Mouse (Mus musculus): ENCODE results near the gene Capn15. TPM values are rescaled to one million over a fixed set of nuclear protein-coding genes. Genes with fewer than 3 reads are reported as not detected.

Capn15 gene
- polyA plus RNA-seq, 1 experiment from 2014 or later = 23.7 TPM

DNA sequence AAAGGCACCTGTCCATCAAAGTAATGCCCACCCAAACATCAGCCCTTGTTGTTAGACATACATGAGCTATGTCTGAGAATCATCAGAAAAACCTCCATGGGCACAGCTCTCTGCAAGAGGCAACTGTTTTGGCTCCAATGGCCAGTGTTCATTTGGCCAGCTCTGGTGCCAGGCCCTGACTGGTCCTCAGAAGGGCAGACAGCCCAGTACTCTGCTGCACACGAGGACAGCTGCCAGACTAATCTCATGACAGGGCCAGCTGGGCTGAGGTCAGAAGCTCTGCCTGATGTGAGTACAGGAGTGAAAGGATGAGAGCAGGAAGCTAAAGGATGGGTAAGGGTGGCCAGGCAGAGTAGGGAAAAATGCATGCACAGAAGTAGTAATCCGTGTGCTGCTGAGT, 60.2 kb downstream of the Capn15 start:
- POLR2A ChIA-PET = no interaction called here
- TF ChIP-seq CTCF (IDR thresholded peaks at IDR 0.05) = no peak
- in situ Hi-C loops (cut with MboI; ENCODE audit: low pct_unique_long_range_greater_than_20kb) = no loop called here
- DNase-seq (ENCODE audit: low read depth, low spot score) (no peak), ATAC-seq (no peak)
- no peaks in the 10 kb centered on the region for H3K27me3 ChIP-seq
- CTCF ChIA-PET = interaction anchor here (1.2 to 1.6 kb wide), 5 partner anchors 29 to 86 kb away, joined by 3 to 6 read pairs (median 3); partner anchors contain the start of gene Capn15

DNA sequence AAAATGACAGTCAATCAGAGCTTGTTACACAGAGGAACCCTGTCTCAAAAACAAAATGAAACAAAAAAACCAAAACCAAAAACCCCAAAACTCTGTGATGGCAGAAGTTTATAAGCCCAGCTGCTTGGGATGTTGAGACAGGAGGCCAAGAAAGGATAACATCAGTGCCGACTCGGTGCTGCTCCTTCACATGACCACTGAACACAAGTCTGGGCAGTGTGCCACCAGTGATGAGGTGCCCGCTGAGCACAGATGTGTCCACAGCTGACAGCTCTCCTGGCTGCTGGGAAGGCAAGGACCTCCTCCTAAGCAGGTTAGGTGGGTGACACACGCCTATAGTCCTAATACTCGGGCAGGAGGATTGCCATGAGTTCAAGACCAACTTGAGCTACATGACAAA, 63.5 kb downstream of the Capn15 start:
- ATAC-seq (no peak), DNase-seq (ENCODE audit: low read depth, low spot score) (no peak)
- TF ChIP-seq CTCF (IDR thresholded peaks at IDR 0.05) = no peak
- in situ Hi-C loops (cut with MboI; ENCODE audit: low pct_unique_long_range_greater_than_20kb) = no loop called here
- POLR2A ChIA-PET = interaction anchor here (1.0 kb wide), 1 partner anchor 33 kb away, joined by 3 read pairs; no protein-coding TSS in a partner anchor
- no peaks in the 10 kb centered on the region for H3K27me3 ChIP-seq
- CTCF ChIA-PET = interaction anchor here (0.7 to 2.4 kb wide), 3 partner anchors 12 to 28 kb away, joined by 3 to 7 read pairs (median 4); no protein-coding TSS in a partner anchor

DNA sequence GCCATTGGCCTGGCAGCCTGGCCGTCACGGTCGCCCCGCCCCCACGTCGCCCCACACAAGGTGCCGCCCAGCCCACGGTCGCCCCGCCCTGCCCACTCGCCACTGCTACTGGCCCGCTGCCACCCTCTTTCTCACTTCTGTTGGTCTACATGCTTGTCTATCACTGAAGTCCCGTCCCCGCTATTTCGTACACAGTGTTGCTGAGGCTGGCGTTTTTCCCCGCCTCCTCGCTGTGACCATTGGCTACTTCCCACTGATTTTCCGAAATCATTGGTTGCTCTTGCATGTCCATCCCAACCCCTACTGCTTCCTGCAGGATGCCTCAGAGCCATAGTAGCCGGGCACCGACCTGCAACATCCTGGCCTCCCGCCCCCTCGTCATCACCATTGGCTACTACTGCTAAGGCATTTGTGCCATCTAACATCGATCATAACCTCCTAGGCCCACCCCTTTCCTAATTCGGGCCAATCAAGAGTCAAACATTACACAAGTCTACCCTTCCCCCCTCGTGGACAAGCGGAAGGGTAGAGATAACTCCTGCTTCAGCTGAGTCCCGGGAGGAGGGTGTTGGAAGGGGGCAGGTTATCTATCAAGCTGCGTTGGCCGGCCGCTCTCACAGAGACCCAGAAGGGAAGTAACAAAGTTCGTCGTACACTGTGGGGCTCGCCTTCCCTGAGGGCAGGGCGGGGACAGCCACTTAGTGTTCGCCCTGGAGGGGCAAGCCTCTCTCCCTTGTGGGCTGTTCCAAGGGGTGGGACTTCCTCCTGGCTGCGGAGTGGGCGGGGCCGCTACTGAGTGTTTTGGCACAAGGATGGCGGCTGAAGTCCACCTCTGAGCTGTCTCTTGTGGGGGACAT, 65.6 kb downstream of the Capn15 start:
- POLR2A ChIA-PET = interaction anchor here (1.1 to 1.2 kb wide), 3 partner anchors 20 to 26 kb away, joined by 3 to 5 read pairs (median 4); no protein-coding TSS in a partner anchor

DNA sequence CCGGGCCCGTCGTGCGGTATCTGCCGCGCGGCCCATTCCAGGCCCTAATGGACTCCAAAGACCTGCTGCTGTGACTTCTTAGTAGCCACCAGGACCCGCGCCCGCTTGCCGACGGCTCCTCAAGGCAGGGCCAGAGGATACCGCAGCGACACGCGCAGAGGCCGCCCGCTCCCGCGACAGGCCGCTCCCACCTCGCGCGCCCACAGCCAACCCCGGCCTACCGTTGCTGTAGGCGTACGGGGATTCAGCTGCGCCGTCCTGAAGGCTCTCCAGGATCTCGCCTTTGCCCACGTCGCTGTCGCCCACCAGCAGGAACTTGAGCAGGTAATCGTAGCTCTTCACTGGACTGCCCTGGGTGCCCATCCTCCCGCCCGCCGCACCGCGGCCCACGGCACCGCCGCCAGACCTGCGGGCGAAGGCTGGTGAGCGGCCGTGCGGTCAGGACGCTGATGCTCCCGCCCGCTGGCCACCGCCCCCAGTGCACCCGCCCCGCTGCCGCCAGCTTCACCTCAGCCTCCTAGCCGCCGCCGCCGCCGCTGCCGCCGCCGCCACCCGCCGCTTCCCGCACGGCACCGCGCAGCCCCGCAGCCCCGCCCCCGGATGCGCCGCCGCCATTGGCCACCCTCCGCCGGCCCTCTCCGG, 66.3 kb downstream of the Capn15 start, which contains the start of gene Rab40c:
TSS of gene Rab40c (minus strand) at position 584 of the 642 bp plus-strand sequence.
- ATAC-seq = no peak
- ChIA-PET CTCF (interaction anchor here (1.2 kb wide), 1 partner anchor 11 kb away, joined by 3 read pairs; no protein-coding TSS in a partner anchor), POLR2A (interaction anchor here (0.6 to 1.2 kb wide), 4 partner anchors 21 to 98 kb away, joined by 3 to 4 read pairs (median 3); no protein-coding TSS in a partner anchor)
- in situ Hi-C loops (cut with MboI; ENCODE audit: low pct_unique_long_range_greater_than_20kb) = no loop called here
- no peak for DNase-seq (ENCODE audit: low read depth, low spot score)
- no peaks in the 10 kb centered on the region for H3K27me3 ChIP-seq
- TF ChIP-seq CTCF (IDR thresholded peaks at IDR 0.05) = no peak

More for the DNA sequence above, 65.6 kb downstream of the Capn15 start:
- in situ Hi-C loops (cut with MboI; ENCODE audit: low pct_unique_long_range_greater_than_20kb) = no loop called here
- no peaks in the 10 kb centered on the region for H3K27me3 ChIP-seq
- CTCF ChIA-PET = interaction anchor here (0.8 to 2.4 kb wide), 2 partner anchors 22 to 26 kb away, joined by 3 to 7 read pairs; no protein-coding TSS in a partner anchor
- TF ChIP-seq CTCF (IDR thresholded peaks at IDR 0.05) = no peak
- peak; percentile 96 for ATAC-seq
- peak; percentile 100 for DNase-seq (ENCODE audit: low read depth, low spot score)

DNA sequence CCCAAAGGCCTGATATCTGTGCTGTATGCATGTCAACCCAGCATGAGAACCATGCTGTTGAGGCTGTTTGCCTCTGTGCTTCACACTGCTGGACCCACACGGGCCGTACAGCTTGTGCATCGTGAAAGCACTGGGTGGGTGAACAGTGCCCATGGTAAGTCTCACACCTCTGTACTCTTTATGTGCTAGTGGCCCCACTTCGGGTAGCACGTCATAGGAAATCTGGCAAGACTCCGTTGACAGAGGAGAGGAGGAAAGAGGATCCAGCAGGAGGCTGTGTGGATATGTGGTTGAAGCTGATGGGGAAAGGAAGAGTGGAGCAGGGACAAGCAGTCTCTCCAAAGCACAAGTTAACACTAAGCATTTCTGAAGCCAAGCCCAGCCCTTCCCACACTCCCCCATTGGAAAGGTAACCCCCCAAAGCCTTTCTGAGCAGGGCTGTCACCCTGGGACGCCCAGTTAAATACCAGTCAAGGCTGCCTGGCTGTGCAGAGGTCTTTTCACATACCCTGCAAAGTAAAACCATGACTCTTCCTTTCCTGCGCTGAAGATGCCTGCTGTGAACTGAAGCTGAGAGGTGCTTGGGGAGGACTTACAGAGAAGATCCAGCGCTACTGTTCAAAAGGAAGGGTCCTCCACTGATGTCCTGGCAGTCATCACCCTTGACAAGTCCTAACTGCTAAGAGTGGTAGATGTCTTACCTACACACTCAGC, 67.4 kb downstream of the Capn15 start:
- no peak for TF ChIP-seq CTCF (IDR thresholded peaks at IDR 0.05)
- in situ Hi-C loops (cut with MboI; ENCODE audit: low pct_unique_long_range_greater_than_20kb) = no loop called here
- DNase-seq (ENCODE audit: low read depth, low spot score) = no peak
- ChIA-PET CTCF (interaction anchor here (1.2 kb wide), 2 partner anchors 10 to 37 kb away, joined by 3 to 4 read pairs; no protein-coding TSS in a partner anchor), POLR2A (interaction anchor here (0.7 to 1.3 kb wide), 4 partner anchors 23 to 44 kb away, joined by 3 to 4 read pairs (median 4); partner anchors contain the start of gene Mettl26)
- ATAC-seq = no peak
- H3K27me3 ChIP-seq = no peaks in the 10 kb centered on the region

DNA sequence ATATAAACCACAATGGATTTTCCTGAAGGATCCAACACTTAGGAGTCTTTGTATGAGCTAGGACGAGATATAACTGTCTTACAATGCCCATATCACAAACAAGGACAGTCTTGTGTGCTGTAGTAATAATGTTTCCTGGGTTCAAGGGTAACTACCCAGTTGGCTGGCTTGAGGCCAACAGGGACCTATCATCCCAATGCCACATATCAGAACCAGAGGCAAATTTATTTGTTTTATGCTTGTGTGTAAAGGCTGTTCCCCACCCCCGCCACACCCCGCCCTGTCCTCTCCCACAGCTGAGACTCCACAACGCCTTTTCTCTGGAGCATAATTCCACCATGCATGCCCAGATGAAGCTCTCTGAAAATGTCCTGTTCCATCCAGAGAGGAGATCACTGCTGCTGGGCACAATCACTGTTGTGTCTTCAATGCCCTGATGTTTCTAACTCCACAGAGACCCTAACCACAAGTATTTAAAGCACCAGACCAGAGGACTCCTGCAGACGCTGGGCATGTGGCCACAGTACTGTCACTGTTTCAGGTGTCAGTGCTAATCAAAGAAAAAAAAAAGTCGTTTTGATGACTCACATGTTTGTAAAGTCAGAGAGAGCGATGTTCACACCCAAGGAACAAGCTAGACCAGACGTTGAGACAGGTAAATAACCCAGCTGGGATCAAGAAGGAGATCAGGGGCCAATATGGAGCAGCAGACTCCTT, 68.5 kb downstream of the Capn15 start:
- ATAC-seq = no peak
- POLR2A ChIA-PET = interaction anchor here (0.7 to 1.3 kb wide), 2 partner anchors 33 to 43 kb away, joined by 4 read pairs; partner anchors contain the start of gene Mettl26
- in situ Hi-C loops (cut with MboI; ENCODE audit: low pct_unique_long_range_greater_than_20kb) = no loop called here
- CTCF ChIA-PET = interaction anchor here (1.2 kb wide), 1 partner anchor 36 kb away, joined by 4 read pairs; no protein-coding TSS in a partner anchor
- no peak for TF ChIP-seq CTCF (IDR thresholded peaks at IDR 0.05)
- H3K27me3 ChIP-seq = no peaks in the 10 kb centered on the region
- DNase-seq (ENCODE audit: low read depth, low spot score) = no peak

DNA sequence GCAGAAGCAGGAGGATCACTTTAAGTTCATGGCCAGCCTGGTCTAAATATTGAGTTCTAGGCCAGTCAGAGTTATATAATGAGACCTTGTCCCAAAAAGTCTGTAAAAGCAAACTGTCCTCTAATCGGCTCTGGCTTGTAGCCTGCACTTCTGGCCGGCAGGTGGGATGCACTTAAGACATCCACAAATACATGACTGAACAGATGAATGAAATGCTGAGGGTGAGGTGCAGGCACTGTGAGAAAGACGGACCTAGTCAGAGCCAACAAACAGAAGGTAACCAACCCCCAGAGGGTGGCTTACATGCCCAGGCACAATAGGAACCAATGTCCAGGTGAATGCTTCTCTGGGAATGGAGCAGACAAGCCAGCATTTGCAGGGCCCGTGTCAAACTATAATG, 71.3 kb downstream of the Capn15 start:
- POLR2A ChIA-PET = no interaction called here
- in situ Hi-C loops (cut with MboI; ENCODE audit: low pct_unique_long_range_greater_than_20kb) = no loop called here
- no peak for ATAC-seq
- CTCF ChIA-PET = no interaction called here
- no peak for TF ChIP-seq CTCF (IDR thresholded peaks at IDR 0.05)
- no peaks in the 10 kb centered on the region for H3K27me3 ChIP-seq
- no peak for DNase-seq (ENCODE audit: low read depth, low spot score)

DNA sequence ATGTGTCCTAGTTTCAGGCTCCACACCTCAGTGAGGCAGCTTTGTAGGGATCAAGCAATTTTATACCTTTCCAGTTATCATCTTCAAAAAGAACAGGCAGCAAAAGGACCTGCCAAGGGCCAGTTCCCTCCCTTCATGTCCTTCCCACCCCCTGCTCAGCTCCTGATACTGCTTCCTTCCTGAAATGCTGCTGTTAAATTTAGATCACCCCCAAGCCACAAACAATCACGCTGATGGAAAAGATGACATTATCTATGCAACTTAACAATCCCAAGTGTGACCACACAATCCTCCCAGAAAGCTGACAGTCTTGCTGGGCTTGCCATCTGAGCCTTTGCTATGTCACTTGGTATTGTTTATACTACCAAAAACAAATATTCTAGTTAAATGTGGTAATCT, 71.7 kb downstream of the Capn15 start:
- ChIA-PET POLR2A (no interaction called here), CTCF (no interaction called here)
- ATAC-seq (no peak), DNase-seq (ENCODE audit: low read depth, low spot score) (no peak)
- no peaks in the 10 kb centered on the region for H3K27me3 ChIP-seq
- in situ Hi-C loops (cut with MboI; ENCODE audit: low pct_unique_long_range_greater_than_20kb) = no loop called here
- TF ChIP-seq CTCF (IDR thresholded peaks at IDR 0.05) = no peak

DNA sequence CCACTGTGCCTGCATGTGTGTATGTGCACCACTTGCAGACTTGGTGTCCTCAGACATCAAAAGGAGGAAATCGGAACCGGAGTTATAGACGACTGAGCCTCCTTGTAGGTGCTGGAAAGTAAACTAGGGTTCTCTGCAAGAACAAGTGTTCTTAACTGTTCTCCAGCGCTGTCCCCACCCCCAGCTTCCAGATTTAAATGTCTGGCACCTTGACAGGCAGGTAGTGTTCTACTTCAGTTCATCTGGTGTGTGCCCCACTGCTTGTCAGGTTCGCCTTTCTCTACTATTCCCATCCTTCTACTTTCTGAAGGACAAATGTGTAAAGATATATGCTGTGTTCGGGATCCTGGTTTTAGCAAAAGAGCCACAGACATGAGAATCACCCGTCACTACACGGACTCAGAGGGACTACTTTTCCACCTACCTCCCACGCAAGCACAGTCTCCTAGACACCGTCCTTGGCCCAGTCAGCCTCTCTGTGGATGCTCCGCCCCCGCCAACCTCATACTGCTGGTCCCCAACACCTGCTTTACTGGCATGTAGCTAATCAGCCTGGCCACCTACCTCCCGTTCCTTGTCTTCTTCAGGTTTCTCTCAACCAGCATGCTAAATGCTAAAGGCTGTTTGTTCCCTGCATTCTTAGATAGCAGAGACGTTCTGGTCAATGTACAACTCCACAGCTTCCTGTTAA, 72.3 kb downstream of the Capn15 start:
- POLR2A ChIA-PET = no interaction called here
- no peak for DNase-seq (ENCODE audit: low read depth, low spot score)
- no peak for TF ChIP-seq CTCF (IDR thresholded peaks at IDR 0.05)
- ATAC-seq = no peak
- CTCF ChIA-PET = no interaction called here
- in situ Hi-C loops (cut with MboI; ENCODE audit: low pct_unique_long_range_greater_than_20kb) = no loop called here
- no peaks in the 10 kb centered on the region for H3K27me3 ChIP-seq

Measured in Patski (cell line).